Mouse (Mus musculus) liver, adult (tissue): ENCODE measurements around the gene Gm36210.

ENCODE experiments used
- GATA4 ChIP-seq: IDR thresholded peaks from 2 replicates; pipeline ENCODE4 v1.6.1; 2014; ENCODE audit warnings: mild to moderate bottlenecking, low read length; ENCODE audit not compliant: insufficient replicate concordance

The Gm36210 gene

GRCm38 (mm10) chr7:4906466-4906950, at the start of gene Gm36210:
TSS of gene Gm36210 (minus strand) at chr7:4906516.
- no peak for TF ChIP-seq GATA4

GRCm38 (mm10) chr7:4953815-4954445, 47.6 kb upstream of the Gm36210 start:
- TF ChIP-seq GATA4, result no peak

GRCm38 (mm10) chr7:4950561-4951342, 44.4 kb upstream of the Gm36210 start:
- TF ChIP-seq GATA4, result no peak

- no peak for TF ChIP-seq GATA4
These were observed 42.1 kb upstream of the Gm36210 start for GRCm38 (mm10) chr7:4948386-4948785.

GRCm38 (mm10) chr7:4947855-4948254, 41.5 kb upstream of the Gm36210 start:
- TF ChIP-seq GATA4, result no peak

GRCm38 (mm10) chr7:4943223-4943815, 37.0 kb upstream of the Gm36210 start:
- no peak for TF ChIP-seq GATA4

- TF ChIP-seq GATA4, result no peak
These were observed 36.4 kb upstream of the Gm36210 start for GRCm38 (mm10) chr7:4942673-4943072.

- no peak for TF ChIP-seq GATA4
These were observed 33.8 kb upstream of the Gm36210 start for GRCm38 (mm10) chr7:4940068-4940479.

- no peak for TF ChIP-seq GATA4
These were observed 32.1 kb upstream of the Gm36210 start for GRCm38 (mm10) chr7:4938456-4938855.

GRCm38 (mm10) chr7:4937392-4937791, 31.1 kb upstream of the Gm36210 start:
- no peak for TF ChIP-seq GATA4

GRCm38 (mm10) chr7:4936832-4937231, 30.5 kb upstream of the Gm36210 start:
- TF ChIP-seq GATA4, result no peak

- TF ChIP-seq GATA4, result no peak
These were observed 28.0 kb upstream of the Gm36210 start for GRCm38 (mm10) chr7:4934160-4934914.

GRCm38 (mm10) chr7:4933103-4933502, 26.8 kb upstream of the Gm36210 start:
- no peak for TF ChIP-seq GATA4

GRCm38 (mm10) chr7:4928323-4928722, 22.0 kb upstream of the Gm36210 start:
- TF ChIP-seq GATA4, result no peak

- TF ChIP-seq GATA4, result no peak
These were observed 21.4 kb upstream of the Gm36210 start for GRCm38 (mm10) chr7:4927711-4928110.
